Mouse (Mus musculus): Measurements from ENCODE around the gene Selplg.

DNA sequence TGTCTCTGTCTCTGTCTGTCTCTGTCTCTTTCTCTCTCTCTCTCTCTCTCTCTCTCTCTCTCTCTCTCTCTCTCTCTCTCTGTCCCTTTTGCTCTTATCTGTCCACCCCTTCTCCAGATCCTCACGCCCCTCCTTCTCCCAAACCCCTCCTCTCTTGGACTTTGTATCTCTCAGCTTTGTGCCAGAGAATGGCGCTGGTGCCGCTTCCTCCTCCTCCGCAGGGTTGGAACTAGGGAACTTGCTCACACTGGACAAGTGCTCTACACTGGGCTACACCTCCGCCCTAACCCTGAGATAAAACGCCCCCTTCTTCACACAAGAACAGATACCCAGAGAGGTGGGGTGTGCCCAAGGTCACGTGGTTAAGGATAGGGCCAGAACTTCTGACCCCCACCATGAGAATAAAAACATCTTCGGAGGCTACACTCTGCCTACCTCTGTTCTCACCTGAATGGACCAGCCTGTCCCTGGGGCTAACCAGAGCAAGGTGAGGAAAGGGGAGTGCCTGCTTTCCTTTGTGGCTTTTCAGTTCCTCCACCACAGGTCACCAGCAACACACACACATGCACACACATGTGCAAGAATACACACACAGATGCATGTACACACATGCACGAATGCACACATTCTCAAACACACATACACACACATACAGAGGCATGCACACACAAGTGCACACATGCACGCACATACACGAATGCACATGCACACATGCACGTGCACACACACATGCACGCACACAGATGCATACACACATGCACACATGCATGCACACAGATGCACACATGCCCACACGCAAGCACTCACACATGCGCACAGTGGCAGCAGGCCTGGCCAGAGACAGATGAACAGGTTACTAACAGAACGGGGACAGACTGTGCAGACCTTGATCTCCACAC, 41.0 kb downstream of the Selplg start:
- TF ChIP-seq POLR2A (IDR thresholded peaks at IDR 0.05; ENCODE audit: borderline replicate concordance, extremely low read depth, low read depth, low read length) (no peak), CTCF (IDR thresholded peaks at IDR 0.05; ENCODE audit: insufficient read depth, low read length) (no peak)

Measured in lung, adult 2 months (tissue).